Mouse (Mus musculus): ENCODE measurements at regions not wholly inside any gene's neighbourhood (a gene's known extent, or its start where the extent isn't known, plus 50 kb on each side); places are given as distances from the start of the nearest gene placed in this dataset.

DNA sequence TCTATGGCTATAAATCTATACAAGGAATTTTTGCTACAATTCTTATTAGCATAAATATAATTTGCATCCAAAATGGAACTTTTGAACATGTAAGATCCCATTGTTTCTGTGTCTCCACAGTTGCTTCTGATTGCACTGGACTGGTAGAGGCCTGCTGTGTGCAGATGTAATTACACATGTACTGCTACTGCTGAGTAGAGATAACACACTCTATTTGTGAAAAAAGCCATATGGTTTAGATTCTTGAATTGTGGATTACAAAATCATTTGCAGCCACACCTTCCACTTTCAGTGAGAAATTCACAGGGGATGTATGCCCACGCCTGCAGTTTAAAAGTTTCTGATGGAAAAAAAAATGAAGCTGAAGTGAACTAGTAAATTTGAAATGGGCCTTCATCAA, 288.2 kb upstream of the Adamts5 start:
- TF ChIP-seq USF2 (conservative IDR thresholded peaks at IDR 0.05; ENCODE audit: low read depth, low read length) (no peak), KAT2A (IDR thresholded peaks at IDR 0.05; ENCODE audit: insufficient replicate concordance, low read length) (no peak), POLR2A (IDR thresholded peaks at IDR 0.05; ENCODE audit: low read depth, low read length) (no peak), JUND (conservative IDR thresholded peaks at IDR 0.05; ENCODE audit: low read depth, low read length) (no peak), JUN (IDR thresholded peaks at IDR 0.05; ENCODE audit: insufficient read depth, low read depth, low read length) (no peak), MYC (IDR thresholded peaks at IDR 0.05; ENCODE audit: low read depth, low read length) (no peak), HCFC1 (IDR thresholded peaks at IDR 0.05; ENCODE audit: low read depth, low read length) (no peak), ZC3H11A (IDR thresholded peaks at IDR 0.05; ENCODE audit: low read depth, low read length) (no peak), TCF12 (IDR thresholded peaks at IDR 0.05; ENCODE audit: low read depth, low read length) (no peak), CTCF (conservative IDR thresholded peaks at IDR 0.05 in 1 of 2, IDR thresholded peaks at IDR 0.05 in 1 of 2; ENCODE audit: low read depth in 2 of 2, low read length in 2 of 2) (no peak), CHD2 (IDR thresholded peaks at IDR 0.05; ENCODE audit: low read length) (no peak), ETS1 (conservative IDR thresholded peaks at IDR 0.05; ENCODE audit: low read depth, low read length) (no peak)

Measured in CH12.LX (cell line).